Mouse (Mus musculus) MEL (cell line): ENCODE results near the gene Aldh16a1. TPM values are rescaled to one million over a fixed set of nuclear protein-coding genes. Genes with fewer than 3 reads are reported as not detected.
"Not testable (repeated sequence)": the region's sequence is repeated elsewhere in the genome, so short reads cannot be mapped to it uniquely, and the experiment has no call there.

ENCODE experiments used
- DNase-seq: peaks from one replicate; pipeline ENCODE4 v3.0.0; 2011; ENCODE audit warnings: low read depth, low spot score
- H3K27ac ChIP-seq: 2 replicates; pipeline ENCODE4 v1.5.1; 2012; ENCODE audit warnings: low read depth, mild to moderate bottlenecking, control low read depth, low read length, moderate library complexity; ENCODE audit not compliant: control insufficient read depth
- H3K27me3 ChIP-seq, 2 experiments: fragments of 150-350 bp in 1 of 2; sonication (generic) in 1 of 2; 2 replicates each; pipeline ENCODE4 v1.6.1; 2012; ENCODE audit warnings: low read length in 2 of 2, mild to moderate bottlenecking in 2 of 2, improper control_type of control experiment in 1 of 2, moderate library complexity in 1 of 2; ENCODE audit not compliant: insufficient read depth in 2 of 2, control insufficient read depth in 1 of 2
- H3K36me3 ChIP-seq, 2 experiments: 2 replicates each; pipeline ENCODE4 v1.6.1; 2012 to 2014; ENCODE audit warnings: low read length in 2 of 2, improper control_type of control experiment in 1 of 2, inconsistent platforms in 1 of 2, mild to moderate bottlenecking in 1 of 2; ENCODE audit not compliant: insufficient read depth in 2 of 2, control insufficient read depth in 1 of 2
- H3K4me1 ChIP-seq, 2 experiments: fragments of 150-350 bp in 1 of 2; sonication (generic) in 1 of 2; 2 replicates each; pipeline ENCODE4 v1.6.1; 2012; ENCODE audit warnings: low read length in 2 of 2, improper control_type of control experiment in 1 of 2, mild to moderate bottlenecking in 1 of 2; ENCODE audit not compliant: insufficient read depth in 2 of 2, control insufficient read depth in 1 of 2
- H3K4me3 ChIP-seq, 2 experiments: fragments of 150-350 bp in 1 of 2; sonication (generic) in 1 of 2; 2 replicates each; pipeline ENCODE4 v1.5.1; 2012; ENCODE audit warnings: low read depth in 2 of 2, low read length in 2 of 2, mild to moderate bottlenecking in 2 of 2, moderate library complexity in 2 of 2, control low read depth in 1 of 2, improper control_type of control experiment in 1 of 2; ENCODE audit not compliant: control insufficient read depth in 1 of 2, insufficient read depth in 1 of 2
- H3K79me2 ChIP-seq: 2 replicates; pipeline ENCODE4 v1.6.1; 2012; ENCODE audit warnings: mild to moderate bottlenecking, low read length, moderate library complexity; ENCODE audit not compliant: control insufficient read depth, poor library complexity, insufficient read depth
- H3K9ac ChIP-seq: 2 replicates; pipeline ENCODE4 v1.6.1; 2012; ENCODE audit warnings: low read depth, mild to moderate bottlenecking, control low read depth, low read length, moderate library complexity; ENCODE audit not compliant: control insufficient read depth, poor library complexity, severe bottlenecking
- H3K9me3 ChIP-seq: fragments of 150-350 bp; sonication (generic); replicated peaks from 2 replicates; pipeline ENCODE4 v1.6.1; 2012; ENCODE audit warnings: mild to moderate bottlenecking, low read length, improper control_type of control experiment, moderate library complexity; ENCODE audit not compliant: insufficient read depth
- CHD1 ChIP-seq: IDR thresholded peaks from 2 replicates; pipeline ENCODE4 v1.6.1; 2012; ENCODE audit warnings: low read depth, mild to moderate bottlenecking, inconsistent platforms, low read length, improper control_type of control experiment
- CTCF ChIP-seq, 3 experiments: IDR thresholded peaks in 2 of 3; conservative IDR thresholded peaks in 1 of 3; 2 replicates each; pipeline ENCODE4 v1.5.1; 2011 to 2012; ENCODE audit warnings: low read length in 3 of 3, low read depth in 2 of 3, mild to moderate bottlenecking in 2 of 3, improper control_type of control experiment in 1 of 3, inconsistent platforms in 1 of 3, mixed read lengths in 1 of 3, moderate library complexity in 1 of 3; ENCODE audit not compliant: control insufficient read depth in 1 of 3, insufficient read depth in 1 of 3, poor library complexity in 1 of 3, severe bottlenecking in 1 of 3
- GATA1 ChIP-seq: IDR thresholded peaks from 2 replicates; pipeline ENCODE4 v1.6.1; 2011; ENCODE audit warnings: low read depth, low read length, improper control_type of control experiment
- MAFK ChIP-seq: IDR thresholded peaks from 2 replicates; pipeline ENCODE4 v1.6.1; 2011; ENCODE audit warnings: low read depth, mild to moderate bottlenecking, low read length, improper control_type of control experiment, borderline replicate concordance
- MAX ChIP-seq: IDR thresholded peaks from 2 replicates; pipeline ENCODE4 v1.6.1; 2011; ENCODE audit warnings: low read length, improper control_type of control experiment
- MYC ChIP-seq: IDR thresholded peaks from 2 replicates; pipeline ENCODE4 v1.6.1; 2011; ENCODE audit warnings: low read depth, mild to moderate bottlenecking, low read length, improper control_type of control experiment, moderate library complexity
- POLR2A ChIP-seq, 2 experiments: IDR thresholded peaks; 2 replicates each; pipeline ENCODE4 v1.6.1; 2011 to 2012; ENCODE audit warnings: low read length in 2 of 2, mild to moderate bottlenecking in 2 of 2, control low read depth in 1 of 2, improper control_type of control experiment in 1 of 2, low read depth in 1 of 2, moderate library complexity in 1 of 2; ENCODE audit not compliant: control insufficient read depth in 1 of 2, insufficient read depth in 1 of 2, poor library complexity in 1 of 2
- SIN3A ChIP-seq: IDR thresholded peaks from 2 replicates; pipeline ENCODE4 v1.6.1; 2012; ENCODE audit warnings: low read length, improper control_type of control experiment, inconsistent platforms
- TBP ChIP-seq: IDR thresholded peaks from 2 replicates; pipeline ENCODE4 v1.8.0; 2011; ENCODE audit warnings: low read depth, low read length, improper control_type of control experiment
- USF2 ChIP-seq, 2 experiments: IDR thresholded peaks; 2 replicates each; pipeline ENCODE4 v1.6.1; 2011 to 2012; ENCODE audit warnings: improper control_type of control experiment in 2 of 2, low read length in 2 of 2, borderline replicate concordance in 1 of 2, inconsistent platforms in 1 of 2, low read depth in 1 of 2, mild to moderate bottlenecking in 1 of 2; ENCODE audit not compliant: insufficient read depth in 1 of 2
- ZMIZ1 ChIP-seq: IDR thresholded peaks from 2 replicates; pipeline ENCODE4 v1.6.1; 2012; ENCODE audit warnings: low read depth, mild to moderate bottlenecking, inconsistent platforms, low read length, improper control_type of control experiment, moderate library complexity
- polyA plus RNA-seq, 2 experiments: library from polyadenylated mRNA; stranded (reverse) in 1 of 2; unstranded in 1 of 2; fragments of >175 nt in 1 of 2; fragments of >200 nt in 1 of 2; gene quantifications; 2 replicates each; pipeline versions ENCODE4 v1.2.1 to v1.2.4; 2012; ENCODE audit warnings: low replicate concordance in 2 of 2, low read depth in 1 of 2; ENCODE audit not compliant: insufficient read length in 2 of 2, insufficient read depth in 1 of 2, missing spikeins in 1 of 2
- total RNA-seq: library from RNA; depleted of rRNA; stranded (reverse); fragments of 300-350 nt; gene quantifications from 2 replicates; pipeline ENCODE4 v1.2.3, GENCODE M21; 2012

The Aldh16a1 gene
- total and polyA plus RNA-seq, 3 experiments, result 33.9 to 61.6 TPM; not detected in 1

DNA sequence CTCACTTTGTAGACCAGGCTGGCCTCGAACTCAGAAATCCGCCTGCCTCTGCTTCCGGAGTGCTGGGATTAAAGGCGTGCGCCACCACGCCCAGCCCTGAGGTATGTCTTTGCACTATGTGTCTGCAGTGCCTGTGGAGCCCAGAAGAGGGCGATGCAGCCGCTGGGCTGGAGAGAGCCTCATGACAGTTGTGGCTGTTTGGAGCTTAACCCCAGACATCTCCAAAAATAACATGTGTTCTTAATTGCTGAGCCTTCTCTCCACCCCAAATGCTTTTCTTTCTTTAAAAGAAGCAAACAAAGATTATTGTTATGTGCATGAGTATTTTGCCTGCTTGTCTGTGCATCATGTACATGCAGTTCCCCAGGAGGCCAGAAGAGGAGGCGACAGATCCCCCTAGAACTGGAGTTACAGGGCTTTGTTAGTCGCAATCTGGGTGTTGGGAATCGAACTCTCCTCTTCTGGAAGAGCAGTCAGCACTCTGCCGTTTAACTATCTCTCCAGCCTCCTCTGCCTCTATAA, 670 bp upstream of the Aldh16a1 start (continued):
- TF ChIP-seq ZMIZ1 (no peak), SIN3A (peak; percentile 10; the same call in 1 of the 2 replicates), POLR2A (IDR thresholded peaks at IDR 0.05; ENCODE audit: control insufficient read depth in 1 of 2, insufficient read depth in 1 of 2, low read depth in 1 of 2, low read length in 2 of 2, poor library complexity in 1 of 2) (no peak)

DNA sequence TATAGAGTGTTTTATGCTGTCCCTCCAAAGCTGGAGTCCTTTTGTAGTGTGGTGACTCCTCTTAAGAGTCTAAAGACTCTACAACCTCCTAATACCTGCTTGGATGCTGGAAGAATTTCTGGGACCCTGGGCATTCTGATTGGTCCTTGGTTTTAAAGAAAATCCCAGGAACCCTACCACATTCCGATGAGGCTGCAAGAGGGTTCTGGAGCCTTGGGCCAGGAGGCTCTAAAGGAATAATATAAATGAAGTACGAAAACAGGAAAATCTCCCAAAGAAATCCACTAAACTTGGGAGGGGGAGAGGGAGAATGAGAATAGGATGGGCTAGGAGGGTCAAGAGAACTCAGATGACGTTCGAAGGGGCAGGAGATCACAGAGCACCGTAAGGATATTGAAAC, 798 bp downstream of the Aldh16a1 start:
- Histone ChIP-seq H3K4me3 (peak overlapping the region; percentile 84 to 85), H3K36me3 (peaks cover 0 to 7% of the 10 kb centered on the region in 2 experiments; a peak in 2 of 4 replicates)

GRCm38 (mm10) chr7:45153052-45153451, 1.3 kb downstream of the Aldh16a1 start:
- H3K27ac ChIP-seq, H3K79me2 ChIP-seq, H3K4me3 ChIP-seq, H3K36me3 ChIP-seq, H3K9me3 ChIP-seq, H3K27me3 ChIP-seq: not testable (repeated sequence)
- Histone ChIP-seq H3K9ac (peak overlapping the region; percentile 99), H3K4me1 (peaks cover 4 to 12% of the 10 kb centered on the region in 2 experiments; a peak in 3 of 4 replicates)
- TF ChIP-seq MAFK, result peak; percentile 24; the same call in 1 of the 2 replicates
- TF ChIP-seq MYC, result 0 out of 2 replicates have a peak, but pooled peaks have one; percentile 37
- TF ChIP-seq TBP, result peak; percentile 94
- 0 out of 6 replicates have a peak, but pooled peaks of 1 of the 3 experiments have one; percentile 3 for TF ChIP-seq CTCF (IDR thresholded peaks at IDR 0.05 in 2 of 3, conservative IDR thresholded peaks at IDR 0.05 in 1 of 3; ENCODE audit: control insufficient read depth in 1 of 3, insufficient read depth in 1 of 3, low read depth in 2 of 3, low read length in 3 of 3, poor library complexity in 1 of 3, severe bottlenecking in 1 of 3)
- DNase-seq, result peak; percentile 31

More for the DNA sequence above, 798 bp downstream of the Aldh16a1 start:
- H3K4me1 ChIP-seq, result peaks cover 4 to 12% of the 10 kb centered on the region in 2 experiments; a peak in 3 of 4 replicates
- TF ChIP-seq GATA1, result no peak
- TF ChIP-seq USF2 (IDR thresholded peaks at IDR 0.05; ENCODE audit: borderline replicate concordance in 1 of 2, insufficient read depth in 1 of 2, low read depth in 1 of 2, low read length in 2 of 2), result no peak
- TF ChIP-seq MAX, result no peak
- peaks cover 7% of the 10 kb centered on the region; the same call in 1 of the 2 replicates for H3K79me2 ChIP-seq
- H3K9ac ChIP-seq, result peak overlapping the region; percentile 99
- DNase-seq, result peak; percentile 24
- H3K27ac ChIP-seq, result peak overlapping the region; percentile 92
- no peaks in the 10 kb centered on the region for H3K9me3 ChIP-seq
- H3K27me3 ChIP-seq, result no peaks in the 10 kb centered on the region

DNA sequence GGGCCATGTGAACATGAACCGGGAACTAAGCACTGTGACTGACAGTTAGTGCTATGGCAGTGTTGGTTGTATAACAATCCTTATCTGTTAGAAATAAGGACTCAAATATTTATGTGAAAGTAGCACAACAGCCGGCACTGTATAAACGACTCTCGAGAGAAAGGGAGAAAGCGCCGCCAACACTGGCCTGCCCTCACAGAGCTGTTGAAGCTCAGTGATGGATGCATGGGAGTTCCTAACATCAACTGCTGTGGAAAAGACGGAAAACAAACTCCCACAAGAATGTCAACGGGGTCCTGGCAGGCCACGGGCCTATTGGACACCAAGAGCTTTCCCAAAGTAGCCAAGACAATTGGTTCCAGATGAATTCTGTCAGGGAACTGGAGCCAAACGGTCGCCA, 3.1 kb downstream of the Aldh16a1 start:
- H3K27ac ChIP-seq, result no peak overlapping the region
- no peak overlapping the region for H3K9ac ChIP-seq
- no peak overlapping the region for H3K4me3 ChIP-seq
- H3K27me3 ChIP-seq, result no peaks in the 10 kb centered on the region
- no peaks in the 10 kb centered on the region for H3K9me3 ChIP-seq
- TF ChIP-seq CHD1 (no peak), TBP (no peak)
- H3K79me2 ChIP-seq, result peaks cover 7% of the 10 kb centered on the region; the same call in 1 of the 2 replicates
- peaks cover 4 to 12% of the 10 kb centered on the region in 2 experiments; a peak in 3 of 4 replicates for H3K4me1 ChIP-seq
- no peak for DNase-seq
- peaks cover 0 to 7% of the 10 kb centered on the region in 2 experiments; a peak in 3 of 4 replicates for H3K36me3 ChIP-seq
